Mouse (Mus musculus) forebrain, embryonic 14.5 days (tissue): ENCODE measurements around the gene Camk1. TPM values are rescaled to one million over a fixed set of nuclear protein-coding genes. Genes with fewer than 3 reads are reported as not detected.
"Not testable (repeated sequence)": the region's sequence is repeated elsewhere in the genome, so short reads cannot be mapped to it uniquely, and the experiment has no call there.

Source experiments
- ATAC-seq: fragments of 200-750 bp; cut with Nextera tagmentation; 2 replicates; pipeline ENCODE4 v1.8.0; 2017; ENCODE audit warnings: mild to moderate bottlenecking, moderate library complexity
- DNase-seq: peaks from one replicate; pipeline ENCODE4 v3.0.0-alpha.2; 2015; ENCODE audit warnings: low spot score
- H3K27ac ChIP-seq: fragments of 300-500 bp; sonication (generic); 2 replicates; pipeline ENCODE4 v1.5.1; 2014; ENCODE audit warnings: low read depth, mild to moderate bottlenecking, control low read depth, low read length, moderate library complexity
- H3K27me3 ChIP-seq: fragments of 300-500 bp; sonication (generic); replicated peaks from 2 replicates; pipeline ENCODE4 v1.6.1; 2014; ENCODE audit warnings: low read length, control low read depth, mixed read lengths; ENCODE audit not compliant: control insufficient read depth, insufficient read depth
- H3K36me3 ChIP-seq: fragments of 300-500 bp; sonication (generic); 2 replicates; pipeline ENCODE4 v1.6.1; 2014; ENCODE audit warnings: low read length, control low read depth; ENCODE audit not compliant: control insufficient read depth, insufficient read depth
- H3K4me1 ChIP-seq: fragments of 300-500 bp; sonication (generic); 2 replicates; pipeline ENCODE4 v1.6.1; 2014; ENCODE audit warnings: antibody characterized with exemption, low read length, control low read depth; ENCODE audit not compliant: control insufficient read depth, insufficient read depth
- H3K4me2 ChIP-seq: fragments of 300-500 bp; sonication (generic); 2 replicates; pipeline ENCODE4 v1.6.1; 2014; ENCODE audit warnings: mild to moderate bottlenecking, control low read depth, low read length
- H3K4me3 ChIP-seq: fragments of 300-500 bp; sonication (generic); 2 replicates; pipeline ENCODE4 v1.5.1; 2014; ENCODE audit warnings: low read depth, low read length, control low read depth
- H3K9ac ChIP-seq: fragments of 300-500 bp; sonication (generic); 2 replicates; pipeline ENCODE4 v1.6.1; 2014; ENCODE audit warnings: mild to moderate bottlenecking, low read length, control low read depth, moderate library complexity
- H3K9me3 ChIP-seq: fragments of 300-500 bp; sonication (generic); replicated peaks from 2 replicates; pipeline ENCODE4 v1.6.1; 2016; ENCODE audit warnings: low read length, control low read depth, mixed read lengths; ENCODE audit not compliant: control insufficient read depth
- WGBS: fragments of 180-500 bp; shearing (Covaris S2); extraction: QIAGEN DNeasy Blood & Tissue Kit; methylation state at CpG from one replicate; pipeline ENCODE4 v1.1.7; 2014; 5-methylcytosine and 5-hydroxymethylcytosine counted together
- polyA plus RNA-seq: library from polyadenylated mRNA; unstranded; fragments of >200 nt; fragmentation: Nextera tagmentation; extraction: Ambion mirVana; gene quantifications from 2 replicates; pipeline ENCODE4 v1.2.1, GENCODE M21; 2014

Gene Camk1
- polyA plus RNA-seq, 1 experiment from 2014 or later = 86.3 TPM

GRCm38 (mm10) chr6:113332734-113333133, 11.1 kb downstream of the Camk1 start:
- not testable (repeated sequence) for ATAC-seq, DNase-seq
- peaks cover 50% of the 10 kb centered on the region for H3K36me3 ChIP-seq

GRCm38 (mm10) chr6:113331721-113332120, 12.1 kb downstream of the Camk1 start:
- Histone ChIP-seq H3K4me1 (no peaks in the 10 kb centered on the region; the same call in 1 of the 2 replicates), H3K4me2 (no peak overlapping the region), H3K27ac (no peak overlapping the region), H3K9me3 (no peaks in the 10 kb centered on the region), H3K9ac (no peak overlapping the region), H3K36me3 (peaks cover 41% of the 10 kb centered on the region), H3K27me3 (no peaks in the 10 kb centered on the region), H3K4me3 (no peak overlapping the region)
- 94% methylated on average over 11 of the region's 11 CpGs for WGBS
- ATAC-seq = no peak
- DNase-seq = no peak

More at GRCm38 (mm10) chr6:113332734-113333133, 11.1 kb downstream of the Camk1 start:
- H3K9ac ChIP-seq, H3K9me3 ChIP-seq, H3K27me3 ChIP-seq, H3K4me2 ChIP-seq, H3K4me3 ChIP-seq, H3K4me1 ChIP-seq: not testable (repeated sequence)
- 73% methylated on average over 6 of the region's 6 CpGs for WGBS
- 0 out of 2 replicates have a peak overlapping the region, but pooled peaks have one; percentile 46 for H3K27ac ChIP-seq

GRCm38 (mm10) chr6:113330547-113330946, 13.2 kb downstream of the Camk1 start:
- no peak for ATAC-seq

GRCm38 (mm10) chr6:113329396-113329795, 14.4 kb downstream of the Camk1 start:
- ATAC-seq = no peak
- H3K9ac ChIP-seq = no peak overlapping the region
- no peaks in the 10 kb centered on the region for H3K9me3 ChIP-seq
- no peaks in the 10 kb centered on the region for H3K27me3 ChIP-seq
- no peak overlapping the region for H3K4me2 ChIP-seq
- peaks cover 32% of the 10 kb centered on the region for H3K36me3 ChIP-seq
- H3K4me3 ChIP-seq = no peak overlapping the region
- 94% methylated on average over 1 of the region's 1 CpGs for WGBS
- no peaks in the 10 kb centered on the region; the same call in 1 of the 2 replicates for H3K4me1 ChIP-seq
- H3K27ac ChIP-seq = no peak overlapping the region
- DNase-seq = no peak

More at GRCm38 (mm10) chr6:113330547-113330946, 13.2 kb downstream of the Camk1 start:
- no peaks in the 10 kb centered on the region for H3K9me3 ChIP-seq
- no peak overlapping the region for H3K4me2 ChIP-seq
- H3K27me3 ChIP-seq = no peaks in the 10 kb centered on the region
- no peak for DNase-seq
- H3K4me3 ChIP-seq = no peak overlapping the region
- WGBS = 68% methylated on average over 2 of the region's 2 CpGs
- H3K9ac ChIP-seq = no peak overlapping the region
- H3K27ac ChIP-seq = no peak overlapping the region
- no peaks in the 10 kb centered on the region; the same call in 1 of the 2 replicates for H3K4me1 ChIP-seq
- peaks cover 33% of the 10 kb centered on the region for H3K36me3 ChIP-seq

- ATAC-seq = peak; percentile 99
- Histone ChIP-seq H3K9me3 (no peaks in the 10 kb centered on the region), H3K9ac (peak within 1 kb of the TSS; percentile 77), H3K27ac (peak within 1 kb of the TSS; percentile 86), H3K4me1 (no peaks in the 10 kb centered on the region; the same call in 1 of the 2 replicates), H3K27me3 (no peaks in the 10 kb centered on the region), H3K36me3 (peaks cover 46% of the 10 kb centered on the region), H3K4me3 (peak within 1 kb of the TSS; percentile 48), H3K4me2 (peak within 1 kb of the TSS; percentile 88)
- WGBS = under 1% methylated on average over 52 of the region's 52 CpGs
- peak; percentile 99 for DNase-seq
Observed at GRCm38 (mm10) chr6:113326533-113327315, 17.1 kb downstream of the Camk1 start, which contains the start of gene Ogg1. TSS of gene Ogg1 (plus strand) at chr6:113326972.

- 94% methylated on average over 3 of the region's 3 CpGs for WGBS
- Histone ChIP-seq H3K27ac (no peak overlapping the region), H3K4me2 (no peak overlapping the region), H3K4me1 (no peaks in the 10 kb centered on the region), H3K4me3 (no peak overlapping the region), H3K9me3 (no peaks in the 10 kb centered on the region), H3K9ac (no peak overlapping the region), H3K27me3 (no peaks in the 10 kb centered on the region), H3K36me3 (peaks cover 89% of the 10 kb centered on the region)
- DNase-seq (no peak), ATAC-seq (no peak)
Observed at GRCm38 (mm10) chr6:113315972-113316371, 27.8 kb downstream of the Camk1 start.

GRCm38 (mm10) chr6:113308141-113308540, 35.6 kb downstream of the Camk1 start:
- H3K27ac ChIP-seq = no peak overlapping the region
- 31% methylated on average over 5 of the region's 5 CpGs for WGBS

GRCm38 (mm10) chr6:113307481-113308121, 36.2 kb downstream of the Camk1 start:
- H3K4me2 ChIP-seq = peak overlapping the region; percentile 96
- H3K9ac ChIP-seq = peak overlapping the region; percentile 93
- H3K4me1 ChIP-seq = peaks cover 11% of the 10 kb centered on the region
- H3K27ac ChIP-seq = peak overlapping the region; percentile 98
- no peaks in the 10 kb centered on the region for H3K27me3 ChIP-seq
- H3K36me3 ChIP-seq = peaks cover 18% of the 10 kb centered on the region
- WGBS = under 1% methylated on average over 33 of the region's 34 CpGs
- no peaks in the 10 kb centered on the region for H3K9me3 ChIP-seq
- ATAC-seq (no peak), DNase-seq (no peak)
- peak overlapping the region; percentile 95 for H3K4me3 ChIP-seq

More at GRCm38 (mm10) chr6:113308141-113308540, 35.6 kb downstream of the Camk1 start:
- Histone ChIP-seq H3K27me3 (no peaks in the 10 kb centered on the region), H3K4me2 (peak overlapping the region; percentile 96), H3K9ac (peak overlapping the region; percentile 93), H3K4me1 (peaks cover 11% of the 10 kb centered on the region), H3K36me3 (peaks cover 23% of the 10 kb centered on the region), H3K9me3 (no peaks in the 10 kb centered on the region), H3K4me3 (peak overlapping the region; percentile 95)
- peak; percentile 64 for DNase-seq
- no peak for ATAC-seq
